Mouse (Mus musculus) forebrain, postnatal 0 days (tissue): ENCODE measurements at regions not wholly inside any gene's neighbourhood (a gene's known extent, or its start where the extent isn't known, plus 50 kb on each side); places are given as distances from the start of the nearest gene placed in this dataset.

Source experiments
- ATAC-seq: fragments of 200-750 bp; cut with Nextera tagmentation; 2 replicates; pipeline ENCODE4 v1.8.0; 2017; ENCODE audit warnings: mild to moderate bottlenecking, moderate library complexity
- DNase-seq: peaks from one replicate; pipeline ENCODE4 v3.0.0-alpha.2; 2015
- H3K27ac ChIP-seq: fragments of 300-500 bp; sonication (generic); 2 replicates; pipeline ENCODE4 v1.5.1; 2014; ENCODE audit warnings: low read depth, mild to moderate bottlenecking, antibody characterized with exemption, low read length, moderate library complexity, mixed read lengths
- H3K27me3 ChIP-seq: fragments of 300-500 bp; sonication (generic); 2 replicates; pipeline ENCODE4 v1.6.1; 2014; ENCODE audit warnings: mild to moderate bottlenecking, low read length, mixed read lengths; ENCODE audit not compliant: insufficient read depth
- H3K36me3 ChIP-seq: fragments of 300-500 bp; sonication (generic); 2 replicates; pipeline ENCODE4 v1.6.1; 2014; ENCODE audit warnings: mild to moderate bottlenecking, moderate library complexity; ENCODE audit not compliant: insufficient read depth
- H3K4me1 ChIP-seq: fragments of 300-500 bp; sonication (generic); 2 replicates; pipeline ENCODE4 v1.6.1; 2014; ENCODE audit warnings: antibody characterized with exemption; ENCODE audit not compliant: insufficient read depth
- H3K4me2 ChIP-seq: fragments of 300-500 bp; sonication (generic); 2 replicates; pipeline ENCODE4 v1.6.1; 2014; ENCODE audit warnings: low read depth, mild to moderate bottlenecking, moderate library complexity
- H3K4me3 ChIP-seq: fragments of 300-500 bp; sonication (generic); 2 replicates; pipeline ENCODE4 v1.5.1; 2014; ENCODE audit warnings: low read depth, low read length, mixed read lengths
- H3K9ac ChIP-seq: fragments of 300-500 bp; sonication (generic); 2 replicates; pipeline ENCODE4 v1.6.1; 2014; ENCODE audit warnings: mild to moderate bottlenecking
- H3K9me3 ChIP-seq: fragments of 300-500 bp; sonication (generic); 2 replicates; pipeline ENCODE4 v1.6.1; 2016; ENCODE audit warnings: low read length
- CTCF ChIP-seq: sonication (generic); IDR thresholded peaks from 2 replicates; pipeline ENCODE4 v1.5.1; 2016; ENCODE audit warnings: antibody characterized with exemption, control low read depth, low read depth
- WGBS: fragments of 180-500 bp; shearing (Covaris S2); extraction: QIAGEN DNeasy Blood & Tissue Kit; methylation state at CpG from one replicate; pipeline ENCODE4 v1.1.7; 2014; 5-methylcytosine and 5-hydroxymethylcytosine counted together

DNA sequence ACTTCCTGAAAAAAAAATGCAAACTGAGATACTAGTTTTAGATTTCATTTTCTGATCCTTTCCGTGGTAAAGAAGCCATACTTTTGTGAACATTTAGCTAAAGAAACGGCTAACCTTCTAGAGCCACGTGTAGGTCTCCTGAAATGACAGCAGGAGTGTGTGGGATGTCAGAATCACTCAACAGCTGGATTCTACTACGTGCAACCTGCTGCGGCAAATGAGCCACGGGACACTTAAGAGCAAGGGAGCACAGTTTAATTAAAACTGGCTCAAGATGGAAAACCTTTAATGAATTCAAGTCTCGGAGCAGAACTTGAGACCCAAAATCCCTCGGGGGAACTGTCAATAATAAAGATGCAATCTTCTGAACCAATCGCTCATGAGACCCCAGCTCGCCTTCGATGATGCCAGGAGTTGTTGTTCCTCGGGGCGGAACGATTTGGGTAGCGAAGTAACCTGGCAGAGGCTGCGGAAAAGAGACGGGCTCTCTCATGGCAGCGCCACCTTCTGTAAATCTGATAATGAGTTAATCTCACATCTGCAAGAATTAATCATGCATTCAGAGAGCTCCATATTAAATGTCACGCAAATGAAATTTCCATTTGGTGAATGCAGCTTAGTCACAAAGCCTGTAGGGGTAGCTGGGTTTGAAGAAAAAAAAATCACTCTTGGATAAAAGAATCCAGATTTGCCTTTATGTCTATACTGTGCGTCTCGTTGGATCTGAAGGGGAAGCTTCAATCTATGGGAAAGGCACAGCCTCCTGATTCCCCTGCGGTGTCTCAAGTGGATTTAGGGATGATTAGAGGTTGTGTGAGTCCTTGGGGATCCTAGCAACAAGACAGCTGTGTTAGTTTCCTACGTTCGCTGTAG lies 90.9 kb upstream of the Krr1 start:
- no peak overlapping the region for H3K9ac ChIP-seq
- 36% methylated on average over 24 of the region's 24 CpGs for WGBS
- DNase-seq (peak; percentile 57), ATAC-seq (peak; percentile 69)
- H3K4me2 ChIP-seq: peak overlapping the region; percentile 35
- no peaks in the 10 kb centered on the region for H3K36me3 ChIP-seq
- no peaks in the 10 kb centered on the region for H3K27me3 ChIP-seq
- H3K9me3 ChIP-seq: no peaks in the 10 kb centered on the region
- peak; percentile 38 for TF ChIP-seq CTCF
- no peak overlapping the region for H3K27ac ChIP-seq
- peak overlapping the region; percentile 0; the same call in 1 of the 2 replicates for H3K4me3 ChIP-seq
- H3K4me1 ChIP-seq: peaks cover 6% of the 10 kb centered on the region; the same call in 1 of the 2 replicates

DNA sequence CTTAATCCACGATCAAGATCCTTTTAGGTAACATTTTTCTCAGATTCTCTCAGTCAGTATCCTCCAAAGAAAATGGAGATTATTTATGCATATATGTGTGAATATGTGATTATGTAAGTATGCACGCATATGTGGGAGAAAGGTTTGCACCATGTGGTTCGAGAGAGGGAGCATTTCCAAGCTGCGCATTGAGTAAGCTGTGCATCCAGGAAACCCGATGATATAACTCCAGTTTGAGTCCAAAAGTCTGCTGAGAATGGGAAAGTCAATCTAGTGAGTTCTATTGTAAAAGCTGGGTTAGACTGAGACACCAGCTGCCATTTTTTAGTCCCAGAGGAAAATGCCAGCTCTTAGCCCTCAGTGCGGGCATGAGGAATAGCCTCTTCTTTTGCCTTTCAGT lies 89.9 kb upstream of the Krr1 start:
- Histone ChIP-seq H3K27ac (no peak overlapping the region), H3K4me2 (no peak overlapping the region), H3K4me3 (no peak overlapping the region), H3K36me3 (no peaks in the 10 kb centered on the region), H3K4me1 (peaks cover 6% of the 10 kb centered on the region; the same call in 1 of the 2 replicates), H3K9ac (no peak overlapping the region), H3K9me3 (no peaks in the 10 kb centered on the region), H3K27me3 (no peaks in the 10 kb centered on the region)
- no peak for TF ChIP-seq CTCF
- WGBS: 80% methylated on average over 6 of the region's 6 CpGs
- ATAC-seq (peak; percentile 61), DNase-seq (no peak)

DNA sequence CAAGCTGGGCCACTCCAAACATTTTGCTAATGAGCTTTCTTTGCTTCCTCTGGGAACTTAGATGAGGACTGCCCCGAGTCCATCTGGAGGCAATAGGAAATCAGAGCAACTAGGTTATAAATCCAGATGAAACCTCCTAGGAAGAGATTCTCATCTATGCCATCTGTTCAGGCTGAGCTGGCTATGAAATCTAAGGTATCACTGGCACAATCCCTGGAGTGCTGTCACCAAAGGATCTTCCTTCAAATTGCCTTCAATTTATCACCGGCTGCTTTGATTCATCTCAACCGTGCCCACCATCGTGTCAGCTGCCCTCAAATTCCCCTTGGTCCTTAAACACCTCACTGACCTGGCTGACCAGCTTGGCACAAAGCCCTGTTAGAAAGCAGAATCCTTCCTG lies 87.8 kb upstream of the Krr1 start:
- Histone ChIP-seq H3K9me3 (no peaks in the 10 kb centered on the region), H3K36me3 (no peaks in the 10 kb centered on the region), H3K4me3 (no peak overlapping the region), H3K27me3 (no peaks in the 10 kb centered on the region), H3K9ac (no peak overlapping the region), H3K27ac (no peak overlapping the region), H3K4me1 (peaks cover 6% of the 10 kb centered on the region; the same call in 1 of the 2 replicates), H3K4me2 (no peak overlapping the region)
- DNase-seq (no peak), ATAC-seq (no peak)
- WGBS: 61% methylated on average over 4 of the region's 4 CpGs
- no peak for TF ChIP-seq CTCF

DNA sequence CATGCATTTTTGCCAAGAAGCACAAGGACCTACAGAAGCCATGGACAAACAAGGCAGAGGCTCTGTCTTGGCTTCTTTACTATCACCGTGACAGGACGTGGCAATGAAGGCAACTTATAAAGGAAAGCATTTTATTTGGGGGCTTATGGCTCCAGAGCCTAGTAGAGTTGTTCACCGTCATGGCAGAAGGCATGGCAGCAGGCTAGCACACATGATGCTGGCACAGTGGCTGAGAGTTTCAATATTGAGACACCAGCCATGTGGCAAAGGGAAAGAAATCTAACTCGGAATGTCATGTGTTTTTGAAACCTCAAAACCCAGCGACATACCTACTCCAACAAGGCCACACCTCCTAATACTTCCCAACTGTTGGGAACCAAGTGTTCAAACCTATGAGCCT lies 83.4 kb upstream of the Krr1 start:
- H3K4me1 ChIP-seq: no peaks in the 10 kb centered on the region
- DNase-seq (peak; percentile 76), ATAC-seq (peak; percentile 86)
- H3K4me2 ChIP-seq: no peak overlapping the region
- H3K36me3 ChIP-seq: no peaks in the 10 kb centered on the region
- H3K9me3 ChIP-seq: no peaks in the 10 kb centered on the region
- no peak overlapping the region for H3K9ac ChIP-seq
- no peak overlapping the region for H3K27ac ChIP-seq
- 72% methylated on average over 5 of the region's 5 CpGs for WGBS
- H3K4me3 ChIP-seq: no peak overlapping the region
- TF ChIP-seq CTCF: no peak
- H3K27me3 ChIP-seq: no peaks in the 10 kb centered on the region

DNA sequence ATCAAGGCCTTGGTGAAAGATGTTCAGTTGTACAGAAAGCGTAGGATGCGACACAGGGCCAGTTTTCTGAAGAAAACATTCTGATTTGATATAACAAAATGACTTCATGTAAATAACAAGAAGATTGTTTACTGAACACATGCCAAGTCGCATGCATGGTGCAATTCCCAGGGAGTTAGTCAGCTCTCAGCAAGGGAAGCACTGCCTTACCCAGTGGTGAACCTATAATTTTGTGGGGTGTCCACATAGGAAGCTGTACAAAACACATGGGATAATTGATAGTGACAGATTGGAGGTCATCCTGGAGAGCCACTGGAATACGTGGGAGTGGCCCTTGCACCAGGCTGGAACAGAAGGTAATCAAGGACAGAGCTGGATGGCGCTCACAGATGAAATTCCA lies 79.0 kb upstream of the Krr1 start:
- WGBS: 84% methylated on average over 5 of the region's 5 CpGs
- H3K4me1 ChIP-seq: no peaks in the 10 kb centered on the region
- no peaks in the 10 kb centered on the region for H3K27me3 ChIP-seq
- no peak overlapping the region for H3K9ac ChIP-seq
- no peak for ATAC-seq
- no peaks in the 10 kb centered on the region for H3K9me3 ChIP-seq
- DNase-seq: no peak
- no peak overlapping the region for H3K4me2 ChIP-seq
- H3K4me3 ChIP-seq: no peak overlapping the region
- no peak for TF ChIP-seq CTCF
- no peak overlapping the region for H3K27ac ChIP-seq
- H3K36me3 ChIP-seq: no peaks in the 10 kb centered on the region

DNA sequence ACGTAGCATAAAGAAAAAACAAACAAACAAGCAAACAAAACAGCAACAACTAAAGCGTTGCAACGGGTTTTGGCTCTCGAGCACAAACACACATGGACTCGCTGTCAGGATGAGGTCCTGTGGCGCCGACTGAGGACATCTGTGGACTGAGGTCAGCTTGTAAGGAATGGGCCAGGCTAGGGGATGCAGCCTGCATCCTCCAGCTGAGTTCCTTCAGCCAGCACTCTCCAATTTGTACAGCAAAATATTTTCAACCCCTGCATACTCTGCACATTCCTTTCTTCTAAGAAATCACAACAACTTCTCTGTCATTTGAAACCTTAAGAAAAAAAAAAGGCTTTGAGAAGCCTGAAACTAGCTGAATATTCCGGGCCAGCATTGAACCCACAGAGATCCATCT lies 78.5 kb upstream of the Krr1 start:
- Histone ChIP-seq H3K4me3 (no peak overlapping the region), H3K36me3 (no peaks in the 10 kb centered on the region), H3K27ac (no peak overlapping the region), H3K9ac (no peak overlapping the region), H3K4me1 (no peaks in the 10 kb centered on the region), H3K9me3 (no peaks in the 10 kb centered on the region), H3K27me3 (no peaks in the 10 kb centered on the region), H3K4me2 (no peak overlapping the region)
- 88% methylated on average over 8 of the region's 8 CpGs for WGBS
- DNase-seq (no peak), ATAC-seq (no peak)
- no peak for TF ChIP-seq CTCF

DNA sequence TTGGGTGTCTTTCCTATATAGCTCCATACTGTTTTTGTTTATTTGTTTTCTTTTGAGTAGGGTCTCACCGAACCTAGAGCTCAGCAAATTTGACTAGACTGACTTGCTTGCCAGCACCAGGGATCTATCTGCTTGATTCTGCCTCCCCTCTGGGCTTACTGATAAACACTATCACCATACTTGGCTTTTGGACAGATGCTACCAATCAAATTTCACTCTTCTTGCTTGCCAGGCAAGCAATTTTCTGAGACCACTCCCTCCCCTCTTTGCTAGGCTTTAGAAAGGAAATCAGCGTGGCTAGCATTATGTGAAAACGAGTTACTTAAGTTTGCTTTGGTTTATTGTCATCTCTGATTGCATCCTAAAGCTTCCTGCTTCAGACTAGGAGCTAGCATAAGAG lies 75.1 kb upstream of the Krr1 start:
- H3K4me3 ChIP-seq: no peak overlapping the region
- H3K9ac ChIP-seq: no peak overlapping the region
- H3K9me3 ChIP-seq: no peaks in the 10 kb centered on the region
- no peak overlapping the region for H3K27ac ChIP-seq
- H3K36me3 ChIP-seq: no peaks in the 10 kb centered on the region
- H3K4me1 ChIP-seq: peaks cover 7% of the 10 kb centered on the region; the same call in 1 of the 2 replicates
- DNase-seq (no peak), ATAC-seq (no peak)
- no peak for TF ChIP-seq CTCF
- WGBS: 54% methylated on average over 3 of the region's 3 CpGs
- H3K4me2 ChIP-seq: no peak overlapping the region
- no peaks in the 10 kb centered on the region for H3K27me3 ChIP-seq
